Mouse (Mus musculus) kidney, adult 8-10 months (tissue): ENCODE measurements around the gene Ms4a3.

Source experiments
- DNase-seq, 2 experiments: peaks; one replicate each; pipeline ENCODE4 v3.0.0; 2022

Ms4a3 gene

GRCm38 (mm10) chr19:11640732-11641131 is at the start of gene Ms4a3:
TSS of gene Ms4a3 (minus strand) at chr19:11640851.
- no peak for DNase-seq

- DNase-seq: no peak
Measured at GRCm38 (mm10) chr19:11661562-11661961, 20.9 kb upstream of the Ms4a3 start.

GRCm38 (mm10) chr19:11660459-11660858 is 19.8 kb upstream of the Ms4a3 start, which contains the start of gene Oosp2:
TSS of gene Oosp2 (minus strand) at chr19:11660559.
- DNase-seq: no peak

- DNase-seq: no peak
Measured at GRCm38 (mm10) chr19:11659142-11659541, 18.5 kb upstream of the Ms4a3 start.

GRCm38 (mm10) chr19:11649564-11649963 is 8.9 kb upstream of the Ms4a3 start:
- no peak for DNase-seq

GRCm38 (mm10) chr19:11646166-11646565 is 5.5 kb upstream of the Ms4a3 start:
- no peak for DNase-seq

GRCm38 (mm10) chr19:11639038-11639437 is 1.6 kb downstream of the Ms4a3 start:
- DNase-seq: no peak

- no peak for DNase-seq
Measured at GRCm38 (mm10) chr19:11635572-11635971, 5.1 kb downstream of the Ms4a3 start.

- no peak for DNase-seq
Measured at GRCm38 (mm10) chr19:11634330-11634729, 6.3 kb downstream of the Ms4a3 start.

GRCm38 (mm10) chr19:11633732-11634131 is 6.9 kb downstream of the Ms4a3 start:
- no peak for DNase-seq

- DNase-seq: no peak
Measured at GRCm38 (mm10) chr19:11625231-11625630, 15.4 kb downstream of the Ms4a3 start.

- DNase-seq: no peak
Measured at GRCm38 (mm10) chr19:11624800-11625199, 15.9 kb downstream of the Ms4a3 start.

GRCm38 (mm10) chr19:11623551-11623950 is 17.1 kb downstream of the Ms4a3 start, which contains the start of gene Ms4a2:
TSS of gene Ms4a2 (minus strand) at chr19:11623719.
- no peak for DNase-seq

GRCm38 (mm10) chr19:11617983-11618382 is 22.7 kb downstream of the Ms4a3 start:
- DNase-seq: no peak

- no peak for DNase-seq
Measured at GRCm38 (mm10) chr19:11614805-11615204, 25.8 kb downstream of the Ms4a3 start.

- no peak for DNase-seq
Measured at GRCm38 (mm10) chr19:11613776-11614443, 26.7 kb downstream of the Ms4a3 start.

- DNase-seq: no peak
Measured at GRCm38 (mm10) chr19:11613084-11613483, 27.6 kb downstream of the Ms4a3 start.

- DNase-seq: no peak
Measured at GRCm38 (mm10) chr19:11612293-11612692, 28.4 kb downstream of the Ms4a3 start.

GRCm38 (mm10) chr19:11611541-11611945 is 29.1 kb downstream of the Ms4a3 start:
- peak; percentile 2 to 7 for DNase-seq

GRCm38 (mm10) chr19:11608172-11608571 is 32.5 kb downstream of the Ms4a3 start:
- peak; percentile 2 to 28 for DNase-seq

- no peak for DNase-seq
Measured at GRCm38 (mm10) chr19:11604603-11605002, 36.0 kb downstream of the Ms4a3 start, which contains the start of gene Ms4a6d. TSS of gene Ms4a6d (minus strand) at chr19:11604849.

- DNase-seq: no peak
Measured at GRCm38 (mm10) chr19:11602026-11602425, 38.6 kb downstream of the Ms4a3 start.

- no peak for DNase-seq
Measured at GRCm38 (mm10) chr19:11601349-11601748, 39.3 kb downstream of the Ms4a3 start.

- no peak for DNase-seq
Measured at GRCm38 (mm10) chr19:11589891-11590449, 50.7 kb downstream of the Ms4a3 start.

GRCm38 (mm10) chr19:11589205-11589604 is 51.4 kb downstream of the Ms4a3 start:
- no peak for DNase-seq
